Mouse (Mus musculus): Measurements from ENCODE around the gene Rin1.
A peak's percentile ranks its signal among the peaks of the same experiment; 100 is the strongest.
"Not testable (repeated sequence)": the region's sequence is repeated elsewhere in the genome, so short reads cannot be mapped to it uniquely, and the experiment has no call there.

Rin1 gene

DNA sequence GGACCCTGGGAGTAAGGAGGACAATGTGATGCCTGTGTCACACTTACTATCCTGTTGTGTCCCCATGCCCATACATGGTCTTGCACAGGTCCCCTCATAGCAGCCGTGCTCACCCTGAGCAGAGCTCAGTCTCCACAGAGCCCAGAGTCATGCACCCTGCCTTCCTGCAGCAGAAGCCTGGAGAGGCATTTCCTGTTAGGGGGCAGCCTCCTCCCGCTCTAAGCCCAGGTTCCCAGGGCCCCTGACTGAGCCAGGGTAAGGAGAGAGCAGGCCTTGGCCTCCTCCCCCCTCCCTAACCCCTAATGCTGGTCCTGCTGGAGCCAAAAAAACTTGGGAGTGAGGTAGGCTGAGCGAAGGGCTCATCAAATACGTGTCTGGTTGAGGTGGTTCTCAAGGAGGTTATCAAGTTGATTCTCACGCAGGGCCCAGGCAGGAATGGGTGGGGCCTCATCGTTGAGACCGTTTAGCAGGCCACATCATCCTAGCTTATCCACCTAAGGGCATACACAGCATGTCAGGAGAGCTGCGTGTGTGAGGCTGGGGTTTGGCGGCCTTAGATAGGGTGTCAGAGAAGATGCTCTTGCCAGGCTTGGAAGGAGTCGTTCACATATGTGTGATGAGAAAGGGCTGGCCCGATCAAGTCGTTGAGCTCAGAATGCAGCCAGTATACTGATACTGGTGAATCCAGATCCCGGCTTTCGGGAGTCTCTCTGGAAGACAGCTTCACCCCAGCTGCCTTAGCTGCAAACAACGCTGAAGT lies 16.9 kb downstream of the Rin1 start:
- ATAC-seq (ENCODE audit: insufficient number of reproducible peaks, low FRiP score, low TSS enrichment), result no peak

DNA sequence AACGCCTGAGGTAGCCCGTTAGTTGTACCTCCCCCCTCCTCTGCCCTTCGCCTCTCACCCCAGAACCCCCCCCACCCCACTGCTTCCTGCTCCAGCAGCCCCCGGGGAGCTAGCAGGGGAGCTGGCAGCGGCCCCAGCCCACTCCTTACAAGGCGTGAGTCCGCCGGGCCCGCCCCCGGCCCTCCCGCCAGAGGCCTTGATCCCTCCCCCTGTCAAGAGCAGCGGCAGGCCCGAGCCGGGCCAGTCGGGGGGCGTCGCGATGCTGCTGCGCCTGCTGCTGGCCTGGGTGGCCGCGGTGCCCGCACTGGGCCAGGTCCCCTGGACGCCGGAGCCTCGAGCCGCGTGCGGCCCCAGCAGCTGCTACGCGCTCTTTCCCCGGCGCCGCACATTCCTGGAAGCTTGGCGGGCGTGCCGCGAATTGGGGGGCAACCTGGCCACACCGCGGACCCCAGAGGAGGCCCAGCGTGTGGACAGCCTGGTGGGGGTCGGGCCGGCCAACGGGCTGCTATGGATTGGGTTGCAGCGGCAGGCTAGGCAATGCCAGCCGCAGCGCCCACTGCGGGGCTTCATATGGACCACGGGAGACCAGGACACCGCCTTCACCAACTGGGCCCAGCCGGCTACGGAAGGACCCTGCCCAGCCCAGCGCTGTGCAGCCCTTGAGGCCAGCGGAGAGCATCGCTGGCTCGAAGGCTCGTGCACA lies 17.7 kb downstream of the Rin1 start, which contains the start of gene Cd248:
Gene Cd248 (plus strand): TSS at position 212 of the 703 bp plus-strand sequence.
- no peak for ATAC-seq (ENCODE audit: insufficient number of reproducible peaks, low FRiP score, low TSS enrichment)

DNA sequence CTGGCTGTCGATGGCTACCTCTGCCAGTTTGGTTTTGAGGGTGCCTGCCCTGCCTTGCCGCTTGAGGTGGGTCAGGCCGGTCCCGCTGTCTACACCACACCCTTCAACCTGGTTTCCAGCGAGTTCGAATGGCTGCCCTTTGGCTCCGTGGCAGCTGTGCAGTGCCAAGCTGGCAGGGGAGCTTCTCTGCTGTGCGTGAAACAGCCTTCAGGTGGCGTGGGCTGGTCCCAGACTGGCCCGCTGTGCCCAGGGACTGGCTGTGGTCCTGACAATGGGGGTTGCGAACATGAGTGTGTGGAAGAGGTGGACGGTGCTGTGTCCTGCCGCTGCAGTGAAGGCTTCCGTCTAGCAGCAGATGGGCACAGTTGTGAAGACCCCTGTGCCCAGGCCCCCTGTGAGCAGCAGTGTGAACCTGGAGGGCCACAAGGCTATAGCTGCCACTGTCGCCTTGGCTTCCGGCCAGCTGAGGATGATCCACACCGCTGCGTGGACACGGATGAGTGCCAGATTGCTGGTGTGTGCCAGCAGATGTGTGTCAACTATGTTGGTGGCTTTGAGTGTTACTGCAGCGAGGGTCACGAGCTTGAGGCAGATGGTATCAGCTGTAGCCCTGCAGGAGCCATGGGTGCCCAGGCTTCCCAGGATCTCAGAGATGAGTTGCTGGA lies 18.4 kb downstream of the Rin1 start:
- ATAC-seq (ENCODE audit: insufficient number of reproducible peaks, low FRiP score, low TSS enrichment), result no peak

DNA sequence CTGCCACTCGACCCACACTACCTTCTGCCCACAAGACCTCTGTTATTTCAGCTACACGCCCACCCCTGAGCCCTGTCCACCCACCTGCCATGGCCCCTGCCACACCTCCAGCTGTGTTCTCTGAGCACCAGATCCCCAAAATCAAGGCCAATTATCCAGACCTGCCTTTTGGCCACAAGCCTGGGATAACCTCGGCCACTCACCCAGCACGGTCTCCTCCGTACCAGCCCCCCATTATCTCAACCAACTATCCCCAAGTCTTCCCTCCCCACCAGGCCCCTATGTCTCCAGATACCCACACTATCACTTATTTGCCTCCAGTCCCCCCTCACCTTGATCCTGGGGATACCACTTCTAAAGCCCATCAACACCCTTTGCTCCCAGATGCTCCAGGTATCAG lies 19.2 kb downstream of the Rin1 start:
- no peak for ATAC-seq (ENCODE audit: insufficient number of reproducible peaks, low FRiP score, low TSS enrichment)

DNA sequence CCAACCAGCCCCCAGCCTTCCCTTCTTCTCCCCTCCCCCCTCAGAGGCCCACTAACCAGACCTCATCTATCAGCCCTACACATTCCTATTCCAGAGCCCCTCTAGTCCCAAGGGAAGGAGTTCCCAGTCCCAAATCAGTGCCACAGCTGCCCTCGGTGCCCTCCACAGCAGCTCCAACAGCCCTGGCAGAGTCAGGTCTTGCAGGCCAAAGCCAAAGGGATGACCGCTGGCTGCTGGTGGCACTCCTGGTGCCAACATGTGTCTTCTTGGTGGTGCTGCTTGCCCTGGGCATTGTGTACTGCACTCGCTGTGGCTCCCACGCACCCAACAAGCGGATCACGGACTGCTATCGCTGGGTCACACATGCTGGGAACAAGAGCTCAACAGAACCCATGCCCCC lies 19.7 kb downstream of the Rin1 start:
- ATAC-seq (ENCODE audit: insufficient number of reproducible peaks, low FRiP score, low TSS enrichment), result no peak

DNA sequence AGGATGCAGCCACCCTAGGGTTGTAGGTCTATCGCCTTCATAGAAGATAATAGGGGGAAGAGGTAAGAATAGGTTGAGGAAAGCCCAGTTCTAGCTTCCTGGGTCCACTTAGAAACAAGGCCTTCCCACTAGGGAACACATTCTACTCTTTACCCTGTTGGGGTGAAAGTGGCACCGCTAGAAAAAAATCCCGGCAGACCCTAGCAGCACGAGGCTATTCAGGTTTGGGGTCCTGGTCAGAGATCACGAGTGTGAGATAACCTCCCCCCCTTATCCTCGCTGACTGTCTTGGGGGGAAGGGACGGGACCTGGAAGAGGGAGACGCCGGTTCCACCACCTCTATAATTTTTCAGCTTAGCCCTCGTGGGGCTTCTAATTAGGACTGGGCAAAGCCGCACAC lies 20.8 kb downstream of the Rin1 start:
- ATAC-seq (ENCODE audit: insufficient number of reproducible peaks, low FRiP score, low TSS enrichment), result no peak

DNA sequence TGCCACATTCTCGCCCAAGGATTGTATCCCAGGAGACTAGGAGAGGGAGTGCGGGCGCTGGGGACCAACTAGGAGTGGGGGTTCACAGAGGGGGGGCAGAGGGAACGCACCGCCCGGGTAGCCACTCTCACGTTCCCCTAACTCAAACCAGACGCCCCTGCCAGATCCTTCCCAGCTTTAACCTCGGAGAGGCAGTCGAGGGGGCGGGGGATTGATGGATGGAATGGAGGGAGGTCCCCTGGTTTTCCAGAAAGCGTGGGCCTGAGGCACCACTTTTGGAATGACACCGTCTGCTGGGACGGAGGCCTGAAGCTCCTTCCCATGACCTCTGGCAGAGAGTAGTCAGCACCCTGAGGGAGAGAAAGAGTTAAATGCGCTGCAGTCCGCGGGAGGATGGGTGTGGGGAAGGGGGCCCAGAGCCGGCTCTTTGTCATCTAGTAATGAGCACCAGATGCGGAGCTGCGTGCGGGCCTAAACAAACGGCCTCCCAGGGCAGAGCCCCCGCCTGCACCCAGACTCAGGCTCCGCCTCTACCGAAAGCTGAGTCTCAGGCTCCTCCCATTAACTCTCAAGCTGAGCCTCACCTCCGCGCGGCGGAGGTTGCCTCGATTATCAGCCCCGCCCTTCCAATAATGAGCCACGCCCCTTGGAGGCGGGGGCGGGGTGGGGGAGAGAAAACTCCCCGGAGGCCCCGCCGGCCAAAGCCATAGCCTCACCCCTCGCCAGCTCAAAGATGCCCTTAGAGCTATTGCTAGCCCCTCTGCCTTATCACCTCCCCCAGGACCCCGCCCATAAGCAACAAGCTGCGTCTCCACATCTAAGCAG lies 21.5 kb downstream of the Rin1 start:
- no peak for ATAC-seq (ENCODE audit: insufficient number of reproducible peaks, low FRiP score, low TSS enrichment)

DNA sequence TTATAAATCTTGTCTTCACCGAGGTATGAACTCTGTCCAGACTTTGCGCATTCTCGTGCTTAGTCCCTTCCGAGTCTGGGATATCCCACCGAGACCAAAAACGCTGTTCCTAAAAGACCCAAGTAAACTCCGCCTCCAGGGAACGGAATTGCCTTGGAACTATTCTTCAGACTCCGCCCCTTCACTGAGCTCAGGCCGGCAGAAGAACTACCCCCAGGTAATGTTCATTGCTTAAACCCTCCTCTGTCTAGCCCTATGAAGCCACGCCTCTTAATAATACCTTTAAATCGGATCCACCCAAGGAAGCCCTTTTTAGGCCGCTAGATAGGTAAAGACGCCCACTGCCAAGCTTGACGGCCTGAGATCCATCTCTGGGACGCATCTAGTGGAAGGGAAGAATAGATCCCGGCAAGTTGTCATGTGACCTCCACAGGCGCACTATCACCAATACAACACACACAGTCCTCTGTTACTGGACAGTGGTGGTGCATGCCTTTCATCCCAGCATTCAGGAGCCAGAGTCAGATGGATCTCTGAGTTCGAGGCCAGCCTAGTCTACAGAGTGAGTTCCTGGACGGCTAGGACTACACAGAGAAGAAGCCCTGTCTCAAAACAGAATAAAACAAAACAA lies 22.2 kb downstream of the Rin1 start:
- ATAC-seq (ENCODE audit: insufficient number of reproducible peaks, low FRiP score, low TSS enrichment), result no peak

DNA sequence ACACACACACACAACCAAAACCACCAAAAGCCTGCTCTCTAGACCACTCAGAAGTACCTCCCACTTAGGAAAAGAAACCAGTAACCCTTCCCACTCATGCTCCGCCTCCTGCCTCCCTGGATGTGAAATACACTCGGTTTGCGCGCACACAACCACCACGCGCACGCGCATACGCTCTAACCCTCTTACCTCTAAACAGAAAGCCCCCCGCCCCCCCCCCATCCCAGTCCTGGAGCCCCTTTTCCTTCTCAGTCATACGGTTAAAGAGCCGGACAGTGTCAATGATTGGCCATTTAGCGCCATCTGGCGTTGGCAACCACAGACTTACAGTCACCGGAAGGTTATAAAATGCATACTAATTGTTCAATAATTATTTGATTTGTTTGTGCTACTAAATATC lies 22.7 kb downstream of the Rin1 start:
- no peak; the same call in 1 of the 2 replicates for ATAC-seq (ENCODE audit: insufficient number of reproducible peaks, low FRiP score, low TSS enrichment)

DNA sequence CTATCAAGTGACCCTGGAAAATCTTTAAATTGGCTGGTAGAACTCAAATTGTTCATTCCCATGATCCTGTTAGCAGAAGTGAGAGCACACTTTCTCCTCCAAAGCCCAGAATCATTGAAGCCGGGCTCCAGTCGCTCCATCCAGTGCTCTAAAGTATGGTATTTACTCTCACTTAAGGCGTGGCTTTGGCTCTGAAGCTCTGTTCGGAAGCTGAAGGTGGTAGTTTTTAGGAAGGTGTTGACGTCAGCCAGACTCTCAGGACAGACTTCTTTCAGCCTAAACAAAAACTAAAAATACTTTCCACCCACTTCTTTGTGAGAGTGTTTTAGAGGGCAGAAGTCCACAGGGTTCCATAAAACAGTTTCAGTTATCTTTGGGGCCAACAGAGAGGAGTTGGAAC lies 23.2 kb downstream of the Rin1 start:
- no peak for ATAC-seq (ENCODE audit: insufficient number of reproducible peaks, low FRiP score, low TSS enrichment)

DNA sequence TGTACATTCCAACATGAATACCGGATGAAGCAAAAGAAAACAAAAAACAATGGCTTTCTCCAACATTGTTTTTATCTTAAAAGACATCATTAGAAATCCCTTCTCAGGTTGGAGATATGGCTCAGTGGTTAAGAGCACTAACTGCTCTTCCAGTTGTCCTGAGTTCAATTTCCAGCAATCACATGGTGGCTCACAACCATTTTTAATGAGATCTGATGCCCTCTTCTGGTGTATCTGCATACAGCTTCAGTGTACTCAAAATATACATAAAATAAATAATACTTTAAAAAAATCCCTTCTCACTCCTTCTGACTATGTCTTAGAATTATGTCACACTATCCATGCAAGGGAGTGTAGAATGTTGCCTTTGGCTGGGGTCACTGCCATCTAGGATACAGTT lies 29.0 kb downstream of the Rin1 start:
- no peak for ATAC-seq (ENCODE audit: insufficient number of reproducible peaks, low FRiP score, low TSS enrichment)

DNA sequence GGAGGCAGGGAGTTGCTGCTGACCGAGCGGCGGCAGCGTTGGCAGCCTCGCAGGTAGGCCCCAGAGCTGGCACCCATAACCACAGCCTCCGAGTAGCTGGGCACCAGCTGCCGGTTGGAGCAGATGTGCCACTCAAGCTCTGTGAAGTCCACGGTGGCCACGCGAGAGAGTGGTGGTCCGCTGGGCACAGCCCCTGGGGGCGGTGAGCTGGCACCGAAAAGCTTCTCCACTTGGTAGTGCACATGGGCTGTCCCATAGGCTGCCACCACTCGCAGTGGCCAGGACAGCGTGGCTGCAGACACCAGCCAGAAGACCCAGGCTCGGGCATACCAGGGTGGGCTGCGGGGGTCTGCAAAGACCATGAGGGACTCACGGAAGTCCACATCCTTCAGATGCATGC lies 31.7 kb downstream of the Rin1 start:
- no peak for ATAC-seq (ENCODE audit: insufficient number of reproducible peaks, low FRiP score, low TSS enrichment)

DNA sequence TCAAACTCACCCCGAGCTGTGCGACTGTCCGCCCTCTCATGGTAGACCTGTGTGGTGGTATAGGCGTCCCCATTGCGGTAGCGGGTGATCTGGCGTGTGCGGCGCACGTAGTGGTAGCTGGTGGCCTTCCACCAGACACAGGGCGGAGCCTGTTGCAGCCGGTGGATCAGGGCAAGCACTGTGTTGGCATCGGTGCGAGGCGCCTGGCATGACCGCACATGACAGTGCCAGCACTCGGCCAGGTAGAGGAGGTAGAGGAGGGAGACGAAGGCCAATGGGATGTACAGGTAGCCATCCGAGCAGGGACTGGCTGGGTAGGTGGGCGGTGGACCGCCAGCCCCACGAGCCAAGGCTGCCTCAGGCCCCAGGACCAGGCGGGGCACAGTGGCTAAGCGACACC lies 32.3 kb downstream of the Rin1 start:
- ATAC-seq (ENCODE audit: insufficient number of reproducible peaks, low FRiP score, low TSS enrichment), result no peak

DNA sequence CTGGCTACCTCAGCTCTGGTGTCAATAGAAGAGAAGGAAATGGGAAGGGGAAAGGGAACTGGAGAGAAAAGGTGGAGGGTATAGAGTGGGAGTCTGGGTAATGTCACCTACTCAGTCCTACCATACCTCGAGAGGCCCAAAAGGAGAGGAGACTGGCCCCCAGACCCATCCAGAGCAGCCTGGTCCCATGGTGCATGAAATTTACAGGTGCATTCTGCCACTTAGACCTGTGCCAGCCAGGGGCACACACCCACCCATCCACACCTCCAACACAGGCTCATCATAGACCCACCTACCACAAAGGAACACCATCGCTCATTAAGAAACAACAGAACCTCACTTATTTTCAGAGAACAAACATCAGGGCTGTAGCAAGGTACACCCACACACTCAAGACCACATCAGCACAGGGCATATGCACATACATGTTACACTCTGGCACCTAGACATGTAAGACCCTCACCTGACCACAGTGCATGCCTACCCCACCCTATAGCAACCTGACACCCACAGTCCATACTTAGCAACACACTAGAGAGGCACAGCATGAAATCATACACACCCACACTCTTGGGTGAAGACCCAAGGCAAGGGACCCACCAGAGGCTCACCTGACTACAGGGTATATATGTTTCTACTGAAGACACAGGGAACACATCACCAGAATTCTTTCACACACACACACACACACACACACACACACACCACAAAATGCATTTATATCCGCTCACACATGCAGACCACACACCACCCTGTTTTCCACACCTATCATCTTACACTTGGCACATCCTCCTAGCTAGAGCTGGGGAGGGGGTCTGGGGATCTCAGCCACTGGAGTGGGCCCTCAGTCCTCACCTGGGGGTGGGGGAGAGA lies 33.9 kb downstream of the Rin1 start:
- no peak for ATAC-seq (ENCODE audit: insufficient number of reproducible peaks, low FRiP score, low TSS enrichment)

DNA sequence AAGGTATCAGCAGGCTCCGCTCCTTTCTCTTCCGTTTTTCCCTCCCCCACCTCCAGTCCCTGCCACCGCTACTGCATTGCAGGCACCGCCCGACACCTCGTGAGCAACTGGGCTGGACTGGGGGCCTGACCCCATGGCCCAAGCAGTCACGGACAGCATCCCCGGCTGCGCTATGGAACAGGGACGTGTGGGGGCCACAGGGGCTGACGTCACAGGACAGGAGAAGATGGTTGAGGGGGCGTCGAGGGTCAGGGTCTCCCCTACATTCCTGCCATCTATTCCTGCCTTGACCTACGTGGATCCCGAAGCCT lies 34.5 kb downstream of the Rin1 start:
- no peak for ATAC-seq (ENCODE audit: insufficient number of reproducible peaks, low FRiP score, low TSS enrichment)

DNA sequence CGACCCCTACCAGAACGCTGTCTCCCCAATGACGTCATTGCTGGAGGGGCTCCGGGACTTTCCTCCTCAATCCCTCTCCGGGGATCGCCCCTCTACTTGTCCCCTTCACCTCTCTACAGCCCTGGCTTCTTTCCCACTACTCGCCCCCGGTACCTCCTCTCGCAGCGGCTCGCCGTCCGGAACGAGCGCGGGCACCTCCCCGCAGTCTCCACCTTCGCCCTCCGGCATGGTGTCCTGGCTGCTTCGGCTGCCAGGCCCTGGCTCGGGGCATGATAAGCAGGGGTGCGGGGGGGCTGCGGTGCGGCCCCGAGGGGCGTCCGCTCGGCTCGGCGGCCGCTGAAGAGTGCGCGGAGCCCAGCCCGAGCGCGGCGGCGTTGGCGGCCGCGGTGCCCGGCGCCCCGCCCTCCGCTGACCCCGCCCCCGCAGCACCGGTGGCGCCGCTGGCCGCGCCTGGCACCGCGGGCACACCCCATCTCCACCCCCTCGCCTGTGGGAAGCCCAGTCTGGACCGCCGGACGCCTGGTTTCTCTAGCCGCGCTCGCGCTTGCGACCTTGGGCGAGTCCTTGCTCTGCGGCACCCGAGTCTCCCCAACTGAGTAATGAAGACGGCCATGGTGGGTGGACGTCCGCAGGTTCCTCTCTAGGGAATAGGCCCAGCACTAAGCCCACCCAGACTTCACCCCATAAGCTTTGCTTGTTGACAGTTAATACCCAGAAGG lies 35.0 kb downstream of the Rin1 start, which contains the start of gene Tmem151a:
Gene Tmem151a (minus strand): TSS at position 387 of the 719 bp plus-strand sequence.
- ATAC-seq (ENCODE audit: insufficient number of reproducible peaks, low FRiP score, low TSS enrichment), result peak; percentile 11; the same call in 1 of the 2 replicates

DNA sequence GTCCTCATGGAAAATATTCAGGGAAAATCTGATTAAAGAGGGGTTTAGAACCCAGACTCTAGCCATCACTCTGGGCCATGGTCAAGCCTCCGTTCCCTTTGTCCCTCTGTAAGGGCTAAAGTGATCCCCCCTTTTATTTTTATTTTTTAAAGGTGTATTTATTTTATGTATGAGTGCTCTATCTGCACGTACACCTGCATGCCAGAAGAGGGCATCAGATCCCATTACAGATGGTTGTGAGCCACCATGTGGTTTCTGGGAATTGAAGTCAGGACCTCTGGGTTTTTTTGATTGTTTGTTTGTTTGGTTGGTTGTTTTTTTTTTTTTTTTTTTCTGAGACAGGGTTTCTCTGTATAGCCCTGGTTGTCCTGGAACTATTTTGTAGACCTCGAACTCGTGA lies 36.3 kb downstream of the Rin1 start:
- ATAC-seq (ENCODE audit: insufficient number of reproducible peaks, low FRiP score, low TSS enrichment), result not testable (repeated sequence)

DNA sequence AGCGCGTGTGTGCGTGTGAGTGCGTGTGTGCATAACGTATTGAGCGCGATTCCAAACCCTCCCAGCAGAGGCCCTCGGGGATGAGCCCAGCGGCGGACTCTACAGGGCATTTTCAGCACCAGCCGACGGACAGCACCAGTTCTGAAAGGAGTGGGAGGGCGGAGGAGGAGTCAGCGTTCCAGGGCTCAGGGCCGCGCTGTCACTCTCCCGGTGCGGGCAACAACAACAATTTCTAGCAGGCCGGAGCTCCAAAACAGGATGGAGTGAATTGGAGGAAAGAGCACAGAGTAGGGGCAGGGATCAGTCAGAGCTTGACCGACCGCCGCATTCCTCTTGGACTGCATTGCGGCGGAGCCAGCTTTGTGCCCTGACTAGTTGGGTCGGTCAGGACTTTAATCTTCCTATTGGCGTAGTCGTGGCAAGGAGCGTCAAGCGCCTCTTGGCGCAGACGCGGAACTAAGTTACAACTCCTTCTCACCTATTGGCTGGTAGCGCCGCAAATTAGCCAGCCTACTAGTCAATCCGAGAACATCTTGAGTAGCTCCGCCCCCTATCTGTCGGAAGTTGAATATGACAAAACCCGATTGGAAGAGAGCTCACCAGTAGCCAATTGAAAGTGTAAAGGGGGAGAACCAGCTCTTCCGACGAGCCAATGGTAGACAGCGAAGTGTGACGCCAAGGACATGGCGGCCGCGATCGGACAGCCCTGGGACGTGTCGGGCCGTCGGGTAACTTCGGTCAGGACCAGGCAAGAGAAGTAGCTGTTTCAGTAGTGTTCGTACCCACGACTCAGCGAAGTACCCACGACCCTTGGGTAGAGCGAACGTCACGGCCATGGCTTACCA lies 37.8 kb downstream of the Rin1 start, which contains the start of gene Yif1a:
Gene Yif1a (plus strand): TSS at position 655 of the 845 bp plus-strand sequence.
- peak; percentile 77 for ATAC-seq (ENCODE audit: insufficient number of reproducible peaks, low FRiP score, low TSS enrichment)

Measured in cerebellum, adult (tissue).